ENCODE assay signal across 24 mouse cellular contexts in genomic region chr10:71354947-71355346, GRCm38 (mm10).
"Had no signal": no experiment of that assay in that cellular context is flagged by ENCODE, and none has a peak within 500 bp of the region (broad histone marks: within the 10 kb centered on the region; RNA-seq: fewer than 3 reads in every experiment).

No protein-coding gene starts in this region.

- H3K27me3 ChIP-seq: embryonic facial prominence, embryonic 12.5 days; embryonic facial prominence, embryonic 13.5 days; embryonic facial prominence, embryonic 15.5 days; forebrain, embryonic 12.5 days; forebrain, embryonic 13.5 days; forebrain, embryonic 15.5 days had no signal

- DNase-seq: cerebellum, adult 9-10 months; cerebellum, adult 9-11 months; cerebellum, postnatal 10 days; cerebellum, postnatal 14 days; cerebellum, postnatal 25 days; cerebellum, postnatal 36 days; embryo, embryonic 11 days; forebrain, postnatal 0 days; gastrocnemius, adult 2 months; gastrocnemius, postnatal 10 days; gastrocnemius, postnatal 14 days; gastrocnemius, postnatal 25 days; gastrocnemius, postnatal 36 days; heart, adult 11 months; heart, adult 18-20 months; heart, adult 2 months had no signal

- ATAC-seq: forebrain, embryonic 13.5 days; forebrain, embryonic 14.5 days; forebrain, embryonic 15.5 days; forebrain, embryonic 16.5 days; forebrain, postnatal 0 days had no signal
